Mouse (Mus musculus): ENCODE data around the gene Cars.
A peak's percentile ranks its signal among the peaks of the same experiment; 100 is the strongest.
"Not testable (repeated sequence)": the region's sequence is repeated elsewhere in the genome, so short reads cannot be mapped to it uniquely, and the experiment has no call there.

Cars gene

DNA sequence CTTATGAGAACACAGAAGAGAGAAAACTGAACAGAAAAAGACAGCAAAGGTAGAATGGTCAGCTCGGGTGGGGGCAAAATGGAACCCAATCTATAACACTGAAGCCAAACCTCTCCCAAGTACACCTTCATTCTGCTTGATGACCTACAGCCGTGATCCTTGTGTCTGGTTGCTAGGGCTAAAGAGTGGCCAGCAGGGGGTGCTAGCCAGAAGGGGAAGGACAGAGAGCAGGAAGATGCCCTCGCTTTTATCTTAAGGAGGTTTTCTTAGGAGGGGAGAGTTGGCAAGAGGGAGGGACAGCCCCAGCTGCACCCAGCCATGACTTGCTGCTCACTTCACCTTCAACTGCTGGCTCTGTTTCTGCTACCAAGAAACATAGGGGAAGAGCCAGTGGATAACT is 15.9 kb downstream of the Cars start:
- DNase-seq (ENCODE audit: low spot score), result peak; percentile 12

DNA sequence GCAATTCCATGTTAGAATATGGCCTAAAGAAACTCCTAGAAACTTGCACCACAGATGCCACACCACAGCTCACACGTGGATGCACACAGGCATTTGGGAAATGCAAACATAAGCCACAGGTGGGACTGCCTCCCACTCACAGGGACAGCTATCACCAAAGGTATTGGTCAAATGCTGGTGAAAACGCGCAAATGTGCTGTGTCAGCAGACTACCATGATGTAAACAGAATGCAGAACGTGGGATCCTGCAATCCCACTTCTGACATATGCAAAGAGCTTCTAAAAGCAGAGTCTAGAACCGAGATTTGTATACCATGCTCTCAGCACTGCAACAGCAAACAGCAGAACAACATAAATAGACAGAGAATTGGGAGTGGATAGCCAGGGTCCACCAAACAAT is 16.9 kb downstream of the Cars start:
- DNase-seq (ENCODE audit: low spot score), result no peak

GRCm38 (mm10) chr7:143575751-143576150 is 24.1 kb downstream of the Cars start:
- no peak for DNase-seq (ENCODE audit: low spot score)

DNA sequence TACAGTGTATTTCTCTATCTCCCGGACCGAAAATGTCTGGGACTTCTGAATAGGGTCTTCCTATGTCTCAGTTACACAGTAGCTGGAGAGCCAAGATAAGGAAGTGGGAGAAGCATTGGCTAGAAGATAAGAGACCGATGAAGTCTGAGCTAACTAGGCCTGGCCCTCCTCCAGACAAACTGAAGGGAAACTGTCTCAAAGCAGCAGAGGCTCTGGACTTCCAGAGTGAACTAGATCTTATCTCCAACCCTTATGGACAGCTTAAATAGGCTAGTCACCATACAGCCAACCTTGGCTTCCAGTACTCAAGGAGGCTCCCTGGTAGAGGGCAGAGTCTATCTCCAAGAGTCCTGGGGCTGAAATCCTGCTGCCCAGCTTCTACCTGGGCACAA is 34.2 kb downstream of the Cars start:
- no peak for DNase-seq (ENCODE audit: low spot score)

DNA sequence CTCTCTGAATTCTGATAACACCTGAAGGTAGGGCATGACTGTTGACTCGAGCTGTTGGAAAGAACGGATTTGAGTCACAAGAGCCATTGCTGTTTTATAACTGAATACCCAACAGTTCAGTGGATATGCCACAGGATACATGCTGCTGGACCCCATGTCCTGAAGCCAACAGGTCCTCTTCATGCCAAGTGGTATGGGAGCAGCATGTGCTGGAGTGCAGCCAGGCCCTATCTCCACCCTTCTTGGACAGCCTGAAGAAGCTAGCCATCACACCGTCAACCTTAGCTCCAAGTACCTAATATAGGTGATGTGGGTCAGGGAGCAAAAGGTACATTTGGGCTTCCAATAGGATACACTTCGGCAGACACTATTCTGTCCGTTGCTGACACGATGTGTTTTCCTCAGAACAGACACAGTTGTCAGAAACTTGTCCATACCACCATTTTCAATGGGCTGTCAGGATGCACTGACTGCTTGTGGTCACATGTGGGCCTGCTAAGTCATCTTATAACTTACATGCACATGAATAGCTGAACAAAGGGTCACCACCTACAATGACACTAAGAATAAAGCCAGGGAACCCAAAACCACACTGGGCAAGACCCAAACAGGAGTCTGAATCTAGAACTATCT is 34.8 kb downstream of the Cars start:
- no peak for DNase-seq (ENCODE audit: low spot score)

DNA sequence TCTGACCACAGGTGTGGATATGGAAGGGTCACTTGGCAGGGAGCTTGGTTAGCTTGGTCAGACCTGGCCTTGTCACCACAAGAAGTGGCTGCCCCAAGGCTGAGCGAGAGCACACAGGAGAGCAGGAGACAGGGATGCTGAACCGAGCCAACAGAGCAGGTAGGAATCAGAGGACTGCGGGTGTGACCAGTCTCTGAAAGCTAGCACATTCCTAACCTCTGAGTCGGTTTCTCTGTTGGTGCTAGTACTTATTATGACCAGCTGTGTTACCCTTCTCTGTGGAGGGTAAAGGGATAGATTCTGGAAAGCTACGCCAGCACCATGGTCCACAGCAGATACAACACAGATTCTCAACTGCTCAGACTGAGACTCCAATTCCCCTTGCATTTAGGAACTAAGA is 36.1 kb downstream of the Cars start:
- DNase-seq (ENCODE audit: low spot score), result no peak

DNA sequence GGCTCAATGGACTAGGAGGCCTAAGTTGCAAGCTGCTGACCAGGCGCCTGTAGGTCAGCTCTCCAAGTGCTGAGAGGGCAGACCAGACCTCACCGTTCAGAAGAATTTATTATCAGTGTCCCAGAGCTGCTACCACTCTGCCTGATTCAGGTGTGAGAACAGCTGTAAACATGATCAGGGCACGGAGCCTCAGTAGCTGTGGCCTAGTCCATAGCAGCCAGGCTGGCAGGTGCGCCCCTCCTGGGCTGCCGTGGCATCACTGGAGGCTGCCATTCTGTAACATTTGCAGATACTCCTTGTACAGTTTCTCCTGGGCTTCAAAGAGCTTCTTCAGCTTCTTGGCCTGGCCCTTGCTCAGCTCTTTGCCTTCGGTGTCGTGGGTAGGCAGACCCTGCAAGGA is 42.3 kb downstream of the Cars start:
- no peak for DNase-seq (ENCODE audit: low spot score)

- DNase-seq (ENCODE audit: low spot score), result no peak
Measured at GRCm38 (mm10) chr7:143556964-143557610, 42.8 kb downstream of the Cars start.

- no peak for DNase-seq (ENCODE audit: low spot score)
Measured at GRCm38 (mm10) chr7:143549588-143550220, 50.2 kb downstream of the Cars start.

DNA sequence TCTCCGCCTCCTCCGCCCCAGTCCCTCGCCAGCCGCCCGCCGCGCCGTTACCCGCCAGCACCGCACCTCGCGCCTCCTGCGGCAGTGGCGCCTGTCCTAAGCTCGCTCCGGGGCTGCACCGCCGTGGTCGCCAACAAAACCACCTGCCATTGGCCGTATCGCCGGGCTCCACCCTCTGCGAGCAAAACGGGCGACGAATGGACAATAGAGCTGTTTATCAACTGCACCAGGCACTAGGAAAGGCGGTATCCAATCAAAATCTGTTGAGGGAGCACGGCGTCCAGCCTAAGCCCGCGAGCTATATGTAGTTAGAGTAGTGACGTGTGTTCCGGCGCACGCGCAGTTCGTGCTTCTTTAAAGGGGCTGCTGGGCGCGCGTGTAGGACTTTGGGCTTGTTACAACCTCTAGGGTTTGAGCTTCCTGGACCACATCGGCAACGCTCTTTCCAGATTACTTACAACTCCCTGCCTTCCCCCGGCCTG is 50.9 kb downstream of the Cars start, which contains the start of gene Nap1l4:
Gene Nap1l4, minus strand, starts transcription at position 131 of the 482 bp plus-strand sequence.
- peak; percentile 100 for DNase-seq (ENCODE audit: low spot score)

DNA sequence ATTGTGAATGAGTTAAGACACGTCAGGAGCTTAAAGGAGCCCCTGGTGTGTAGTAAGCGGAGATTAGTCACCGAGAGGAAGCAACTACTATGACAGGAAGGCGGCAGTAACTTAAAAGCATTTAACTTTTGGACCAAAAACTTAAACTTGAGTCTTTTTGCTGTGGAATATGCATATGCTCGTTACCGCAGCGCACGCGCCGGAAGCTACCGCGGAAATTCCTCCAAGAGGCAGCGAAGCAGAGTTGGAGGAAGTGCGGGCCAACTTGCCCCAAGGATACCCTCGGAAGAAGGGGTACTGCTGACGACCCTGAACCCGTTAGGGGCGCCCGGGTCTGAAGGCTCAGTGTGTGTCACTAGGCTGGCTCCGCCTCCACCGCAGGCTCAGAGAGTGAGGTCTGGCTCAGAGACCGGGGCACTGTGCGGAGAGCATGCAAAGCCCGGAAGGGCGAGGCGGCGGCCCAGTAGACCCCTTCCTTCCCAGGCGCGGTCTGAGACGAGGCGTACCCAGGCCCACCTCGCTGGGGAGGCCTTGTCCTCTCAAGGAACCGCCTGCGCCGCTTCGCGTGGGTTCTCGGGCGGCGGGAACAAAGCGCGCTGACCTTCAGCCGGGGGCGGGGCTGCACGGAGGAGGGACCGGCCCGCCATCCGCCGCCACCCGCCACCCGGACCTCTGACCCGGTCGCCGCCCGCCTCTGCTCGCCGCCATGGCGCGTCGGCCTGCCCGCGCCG is 51.5 kb downstream of the Cars start:
- no peak for DNase-seq (ENCODE audit: low spot score)

DNA sequence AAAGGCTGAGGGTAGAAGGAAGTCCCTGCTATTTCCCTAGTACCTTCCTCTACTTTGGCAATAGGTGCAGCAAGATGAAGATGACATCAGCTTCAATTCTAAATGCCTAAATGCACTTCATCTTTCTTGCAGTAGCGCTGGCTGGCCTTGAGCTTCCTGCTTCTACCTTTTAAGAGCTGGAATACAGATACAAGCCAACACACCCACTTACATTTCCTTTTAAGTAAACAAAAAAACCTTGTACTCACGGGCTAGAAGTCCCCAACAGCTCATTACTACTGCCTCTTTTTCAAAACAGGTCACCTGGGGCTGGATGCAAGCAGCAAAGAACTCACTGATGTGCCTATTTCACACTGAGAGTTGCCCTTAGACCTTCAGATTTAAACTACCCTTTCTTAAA is 53.3 kb downstream of the Cars start:
- no peak for DNase-seq (ENCODE audit: low spot score)

- DNase-seq (ENCODE audit: low spot score), result no peak
Measured at GRCm38 (mm10) chr7:143544368-143544767, 55.5 kb downstream of the Cars start.

DNA sequence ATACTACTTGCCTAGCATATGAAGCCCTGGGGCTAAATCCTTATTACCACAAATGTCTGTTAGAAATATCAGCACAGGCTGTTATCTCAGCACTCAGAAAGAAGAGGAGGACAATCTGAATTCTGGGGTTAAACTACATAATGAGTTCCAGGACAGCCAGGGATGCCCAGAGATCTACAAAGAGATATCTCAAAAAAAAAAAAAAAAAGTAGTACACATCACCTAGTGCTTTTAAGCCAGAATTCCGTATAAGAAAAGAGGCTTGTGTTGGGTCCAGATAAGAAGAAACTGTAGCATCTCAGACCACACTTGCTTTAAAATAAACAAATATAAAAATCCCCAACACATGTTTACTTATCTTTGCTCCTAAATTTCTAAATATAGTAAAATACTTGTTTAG is 61.2 kb downstream of the Cars start:
- DNase-seq (ENCODE audit: low spot score), result no peak

DNA sequence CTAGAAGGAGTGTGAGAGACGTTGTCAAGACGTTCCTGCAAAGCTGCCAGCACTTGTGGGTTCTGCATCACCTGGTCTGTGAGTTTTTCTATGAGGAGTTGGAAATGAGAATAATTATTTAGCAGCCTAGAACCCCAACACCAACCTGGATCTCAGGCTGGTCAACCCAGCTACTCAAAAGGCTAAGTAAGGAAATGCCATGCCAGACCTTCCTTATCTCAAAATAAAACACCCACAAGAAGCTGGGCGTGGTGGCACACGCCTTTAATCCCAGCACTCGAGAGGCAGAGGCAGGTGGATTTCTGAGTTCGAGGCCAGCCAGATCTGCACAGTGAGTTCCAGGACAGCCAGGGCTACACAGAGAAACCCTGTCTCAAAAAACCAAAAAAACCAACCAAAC is 61.7 kb downstream of the Cars start:
- DNase-seq (ENCODE audit: low spot score), result not testable (repeated sequence)

DNA sequence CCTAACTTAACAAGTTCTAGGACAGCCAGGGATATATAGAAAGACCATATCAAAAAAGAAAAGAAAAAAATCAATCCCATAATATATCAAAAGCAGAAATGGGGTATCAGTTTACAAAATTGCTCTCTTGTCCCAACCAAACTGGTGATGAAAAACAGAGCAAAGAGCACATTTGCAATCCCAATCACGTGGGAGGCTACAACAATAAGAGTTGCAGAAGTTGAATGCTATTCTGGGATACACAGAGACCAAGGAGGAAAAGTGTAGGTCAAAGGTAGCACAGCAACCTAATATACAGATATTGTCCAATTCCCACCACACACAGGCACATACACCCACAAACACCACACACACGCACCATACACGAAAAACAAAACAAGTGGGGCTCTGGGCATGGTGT is 63.6 kb downstream of the Cars start:
- DNase-seq (ENCODE audit: low spot score), result no peak

DNA sequence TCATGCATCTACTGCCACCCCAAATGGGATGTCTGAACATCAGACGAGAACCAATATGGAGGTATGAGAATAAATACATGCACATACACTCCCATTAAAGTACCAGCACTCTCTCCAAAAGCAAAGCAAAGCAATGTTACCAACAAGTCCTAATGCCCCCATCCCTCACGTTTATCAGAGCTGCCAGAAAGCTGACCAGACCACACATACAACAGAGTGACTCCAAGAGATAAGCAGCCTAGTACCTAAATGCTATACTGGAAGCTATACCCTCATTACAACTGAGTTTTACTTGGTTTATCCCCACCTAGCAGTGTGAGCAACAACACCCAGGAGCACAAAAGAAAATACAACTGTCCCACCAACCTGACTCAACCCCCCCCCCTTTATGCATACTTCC is 66.6 kb downstream of the Cars start:
- no peak for DNase-seq (ENCODE audit: low spot score)

GRCm38 (mm10) chr7:143532410-143532809 is 67.5 kb downstream of the Cars start:
- no peak for DNase-seq (ENCODE audit: low spot score)

- DNase-seq (ENCODE audit: low spot score), result no peak
Measured at GRCm38 (mm10) chr7:143519333-143519732, 80.6 kb downstream of the Cars start.

GRCm38 (mm10) chr7:143514416-143514768 is 85.5 kb downstream of the Cars start:
- no peak for DNase-seq (ENCODE audit: low spot score)

DNA sequence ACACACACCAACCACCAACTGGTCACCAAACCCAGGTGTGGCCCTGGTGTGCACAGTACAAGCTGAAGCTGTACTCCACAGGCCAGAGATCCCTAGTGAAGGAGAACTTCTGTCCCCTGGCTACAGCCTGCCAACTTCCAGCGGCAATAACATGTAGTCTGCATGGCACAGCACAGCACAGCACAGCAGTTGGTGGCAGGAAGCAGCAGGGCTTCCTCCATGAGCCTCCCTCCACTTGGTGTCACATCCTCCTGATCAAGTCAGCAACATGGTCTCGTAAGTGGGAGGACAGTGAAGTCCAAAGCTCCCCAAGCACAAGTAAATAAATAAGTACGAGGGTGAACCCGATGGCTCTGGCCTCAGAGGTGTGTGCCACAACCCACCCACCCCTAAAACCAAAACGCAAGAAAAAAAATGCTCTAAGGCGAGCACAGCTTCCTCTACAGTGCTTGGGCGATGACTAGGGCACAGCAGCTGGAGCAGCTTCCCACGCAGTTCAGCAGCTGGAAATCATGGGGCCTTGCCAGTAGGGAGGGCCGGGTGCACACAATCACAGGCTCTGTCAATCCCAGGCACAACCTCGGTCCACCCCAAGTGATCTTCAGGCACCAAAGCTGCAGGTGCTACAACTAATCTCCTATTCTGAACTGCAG is 86.0 kb downstream of the Cars start:
- no peak for DNase-seq (ENCODE audit: low spot score)

DNA sequence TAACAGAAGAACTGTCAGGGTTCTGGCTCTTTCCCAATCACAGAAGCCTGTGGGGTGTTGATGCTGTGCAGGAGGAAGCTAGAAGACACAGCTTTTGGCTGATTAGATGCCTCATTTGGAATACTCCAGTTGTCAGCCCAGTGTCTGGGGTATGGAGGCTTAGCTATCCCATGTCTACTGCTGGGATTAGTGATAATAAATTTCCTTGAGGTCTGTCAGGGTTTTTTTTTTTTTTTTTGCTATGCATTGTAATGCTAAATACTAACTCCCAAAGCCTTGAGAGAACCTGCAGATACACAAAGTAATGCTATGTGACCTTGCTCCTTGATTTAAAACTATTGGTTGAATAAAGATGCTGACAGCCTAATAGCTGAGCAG is 88.6 kb downstream of the Cars start:
- DNase-seq (ENCODE audit: low spot score), result no peak

Measured in ovary, postnatal 10 days (tissue).